Mouse (Mus musculus): ENCODE measurements around the gene Fgfr2. TPM values are rescaled to one million over a fixed set of nuclear protein-coding genes. Genes with fewer than 3 reads are reported as not detected.

Fgfr2 gene
- total RNA-seq, 1 experiment, result 37.5 TPM

- H3K4me3 ChIP-seq (ENCODE audit: insufficient read depth in 1 of 2, low read depth in 1 of 2, low read length in 2 of 2, poor library complexity in 1 of 2, severe bottlenecking in 1 of 2), result no peak overlapping the region
- H3K9me3 ChIP-seq (ENCODE audit: control insufficient read depth, insufficient read depth, low read depth, low read length), result no peaks in the 10 kb centered on the region
- no peak for DNase-seq (ENCODE audit: low read depth, low spot score)
- no peak overlapping the region for H3K9ac ChIP-seq (ENCODE audit: insufficient read depth, low read depth, low read length, poor library complexity, severe bottlenecking)
- no peaks in the 10 kb centered on the region; the same call in 1 of the 2 replicates for H3K36me3 ChIP-seq (ENCODE audit: control insufficient read depth, insufficient read depth, low read length, poor library complexity, severe bottlenecking)
- peaks cover 0 to 12% of the 10 kb centered on the region in 2 experiments; a peak in 2 of 4 replicates for H3K4me1 ChIP-seq (ENCODE audit: control insufficient read depth in 2 of 2, insufficient read depth in 2 of 2, low read length in 2 of 2, poor library complexity in 1 of 2)
- in situ Hi-C loops (cut with MboI; ENCODE audit: low sequenced_read_pairs in 2 of 2, unreplicated experiment in 2 of 2), result no loop called here
- no peak overlapping the region for H3K27ac ChIP-seq (ENCODE audit: insufficient read depth, low read depth, low read length, poor library complexity, severe bottlenecking)
- TF ChIP-seq ZNF384 (IDR thresholded peaks at IDR 0.05; ENCODE audit: low read depth, low read length) (no peak), CHD2 (IDR thresholded peaks at IDR 0.05; ENCODE audit: low read depth, low read length) (no peak), ZC3H11A (IDR thresholded peaks at IDR 0.05; ENCODE audit: borderline replicate concordance, low read depth, low read length) (no peak), MAFK (IDR thresholded peaks at IDR 0.05; ENCODE audit: insufficient read depth, low read depth, low read length) (no peak), HCFC1 (IDR thresholded peaks at IDR 0.05; ENCODE audit: borderline replicate concordance, insufficient read depth, low read length) (no peak)
Observed at GRCm38 (mm10) chr7:130208601-130209000, 2914.5 kb downstream of the Fgfr2 start.

- Histone ChIP-seq H3K4me3 (ENCODE audit: insufficient read depth in 1 of 2, low read depth in 1 of 2, low read length in 2 of 2, poor library complexity in 1 of 2, severe bottlenecking in 1 of 2) (no peak overlapping the region), H3K36me3 (ENCODE audit: control insufficient read depth, insufficient read depth, low read length, poor library complexity, severe bottlenecking) (no peaks in the 10 kb centered on the region), H3K9me3 (ENCODE audit: control insufficient read depth, insufficient read depth, low read depth, low read length) (no peaks in the 10 kb centered on the region), H3K27ac (ENCODE audit: insufficient read depth, low read depth, low read length, poor library complexity, severe bottlenecking) (no peak overlapping the region), H3K9ac (ENCODE audit: insufficient read depth, low read depth, low read length, poor library complexity, severe bottlenecking) (no peak overlapping the region), H3K4me1 (ENCODE audit: control insufficient read depth in 2 of 2, insufficient read depth in 2 of 2, low read length in 2 of 2, poor library complexity in 1 of 2) (peaks cover 0 to 12% of the 10 kb centered on the region in 2 experiments; a peak in 2 of 4 replicates)
- DNase-seq (ENCODE audit: low read depth, low spot score), result no peak
- TF ChIP-seq ZNF384 (IDR thresholded peaks at IDR 0.05; ENCODE audit: low read depth, low read length) (0 out of 2 replicates have a peak, but pooled peaks have one; percentile 40), HCFC1 (IDR thresholded peaks at IDR 0.05; ENCODE audit: borderline replicate concordance, insufficient read depth, low read length) (no peak)
- in situ Hi-C loops (cut with MboI; ENCODE audit: low sequenced_read_pairs in 2 of 2, unreplicated experiment in 2 of 2), result no loop called here
Observed at GRCm38 (mm10) chr7:130206181-130206582, 2917.0 kb downstream of the Fgfr2 start.

DNA sequence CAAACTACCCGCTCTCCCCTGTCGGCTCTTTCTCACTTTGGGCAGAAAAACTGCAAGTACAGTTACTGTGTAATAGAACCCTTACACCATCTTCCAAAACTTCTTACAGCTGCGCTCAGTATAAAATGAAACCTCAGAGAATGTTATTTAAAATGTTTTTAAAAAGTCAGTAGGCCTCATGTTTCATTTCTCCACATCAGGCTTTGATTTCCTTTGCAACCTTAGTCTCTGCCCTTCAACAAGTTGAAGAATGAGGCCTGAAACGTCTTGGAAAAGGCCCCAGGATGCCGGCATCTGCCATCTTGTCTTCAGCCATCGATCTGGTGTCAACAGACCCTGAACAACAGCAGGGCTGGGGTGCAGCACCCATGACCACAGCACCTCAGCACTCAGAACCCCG, 2918.0 kb downstream of the Fgfr2 start:
- H3K9me3 ChIP-seq (ENCODE audit: control insufficient read depth, insufficient read depth, low read depth, low read length), result no peaks in the 10 kb centered on the region
- no peak overlapping the region for H3K9ac ChIP-seq (ENCODE audit: insufficient read depth, low read depth, low read length, poor library complexity, severe bottlenecking)
- peaks cover 0 to 12% of the 10 kb centered on the region in 2 experiments; a peak in 2 of 4 replicates for H3K4me1 ChIP-seq (ENCODE audit: control insufficient read depth in 2 of 2, insufficient read depth in 2 of 2, low read length in 2 of 2, poor library complexity in 1 of 2)
- H3K4me3 ChIP-seq (ENCODE audit: insufficient read depth in 1 of 2, low read depth in 1 of 2, low read length in 2 of 2, poor library complexity in 1 of 2, severe bottlenecking in 1 of 2), result no peak overlapping the region
- no peak for DNase-seq (ENCODE audit: low read depth, low spot score)
- no peaks in the 10 kb centered on the region for H3K36me3 ChIP-seq (ENCODE audit: control insufficient read depth, insufficient read depth, low read length, poor library complexity, severe bottlenecking)
- no peak overlapping the region; the same call in 1 of the 2 replicates for H3K27ac ChIP-seq (ENCODE audit: insufficient read depth, low read depth, low read length, poor library complexity, severe bottlenecking)
- no peak for TF ChIP-seq ZC3H11A (IDR thresholded peaks at IDR 0.05; ENCODE audit: borderline replicate concordance, low read depth, low read length)
- TF ChIP-seq CHD2 (IDR thresholded peaks at IDR 0.05; ENCODE audit: low read depth, low read length), result no peak
- no peak for TF ChIP-seq ZNF384 (IDR thresholded peaks at IDR 0.05; ENCODE audit: low read depth, low read length)
- no peak for TF ChIP-seq HCFC1 (IDR thresholded peaks at IDR 0.05; ENCODE audit: borderline replicate concordance, insufficient read depth, low read length)
- TF ChIP-seq MAFK (IDR thresholded peaks at IDR 0.05; ENCODE audit: insufficient read depth, low read depth, low read length), result no peak
- in situ Hi-C loops (cut with MboI; ENCODE audit: low sequenced_read_pairs in 2 of 2, unreplicated experiment in 2 of 2), result no loop called here

GRCm38 (mm10) chr7:130201020-130201419, 2922.1 kb downstream of the Fgfr2 start:
- Histone ChIP-seq H3K9ac (ENCODE audit: insufficient read depth, low read depth, low read length, poor library complexity, severe bottlenecking) (no peak overlapping the region), H3K9me3 (ENCODE audit: control insufficient read depth, insufficient read depth, low read depth, low read length) (no peaks in the 10 kb centered on the region), H3K36me3 (ENCODE audit: control insufficient read depth, insufficient read depth, low read length, poor library complexity, severe bottlenecking) (peaks cover 1% of the 10 kb centered on the region; the same call in 1 of the 2 replicates), H3K27ac (ENCODE audit: insufficient read depth, low read depth, low read length, poor library complexity, severe bottlenecking) (no peak overlapping the region), H3K4me3 (ENCODE audit: insufficient read depth in 1 of 2, low read depth in 1 of 2, low read length in 2 of 2, poor library complexity in 1 of 2, severe bottlenecking in 1 of 2) (no peak overlapping the region), H3K4me1 (ENCODE audit: control insufficient read depth in 2 of 2, insufficient read depth in 2 of 2, low read length in 2 of 2, poor library complexity in 1 of 2) (peaks cover 0 to 6% of the 10 kb centered on the region in 2 experiments; a peak in 2 of 4 replicates)
- in situ Hi-C loops (cut with MboI; ENCODE audit: low sequenced_read_pairs in 2 of 2, unreplicated experiment in 2 of 2), result no loop called here
- DNase-seq (ENCODE audit: low read depth, low spot score), result no peak
- no peak for TF ChIP-seq HCFC1 (IDR thresholded peaks at IDR 0.05; ENCODE audit: borderline replicate concordance, insufficient read depth, low read length)

DNA sequence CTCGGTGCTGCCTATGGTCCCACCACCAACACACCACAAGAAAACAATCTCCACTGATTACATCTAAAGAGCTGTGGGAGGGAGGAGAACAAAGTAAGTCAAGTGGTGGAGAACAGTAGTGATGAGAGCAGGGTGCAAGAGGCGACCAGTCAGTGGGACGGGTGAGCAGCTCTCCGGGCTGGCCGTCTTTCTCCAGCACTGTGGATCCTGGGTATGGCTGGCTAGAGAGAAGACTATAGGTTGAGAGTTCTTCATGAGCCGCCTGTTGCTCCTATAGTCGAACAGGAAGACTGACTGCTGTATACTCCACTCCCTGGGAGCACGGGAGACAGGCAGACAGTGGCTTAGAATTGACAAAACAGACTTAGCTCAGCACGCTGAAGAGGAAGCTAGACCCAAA, 2923.2 kb downstream of the Fgfr2 start:
- Histone ChIP-seq H3K27ac (ENCODE audit: insufficient read depth, low read depth, low read length, poor library complexity, severe bottlenecking) (no peak overlapping the region), H3K9me3 (ENCODE audit: control insufficient read depth, insufficient read depth, low read depth, low read length) (no peaks in the 10 kb centered on the region), H3K36me3 (ENCODE audit: control insufficient read depth, insufficient read depth, low read length, poor library complexity, severe bottlenecking) (peaks cover 1% of the 10 kb centered on the region; the same call in 1 of the 2 replicates), H3K4me1 (ENCODE audit: control insufficient read depth in 2 of 2, insufficient read depth in 2 of 2, low read length in 2 of 2, poor library complexity in 1 of 2) (no peaks in the 10 kb centered on the region), H3K4me3 (ENCODE audit: insufficient read depth in 1 of 2, low read depth in 1 of 2, low read length in 2 of 2, poor library complexity in 1 of 2, severe bottlenecking in 1 of 2) (no peak overlapping the region), H3K9ac (ENCODE audit: insufficient read depth, low read depth, low read length, poor library complexity, severe bottlenecking) (no peak overlapping the region)
- in situ Hi-C loops (cut with MboI; ENCODE audit: low sequenced_read_pairs in 2 of 2, unreplicated experiment in 2 of 2), result no loop called here
- TF ChIP-seq ZC3H11A (IDR thresholded peaks at IDR 0.05; ENCODE audit: borderline replicate concordance, low read depth, low read length) (no peak), MAFK (IDR thresholded peaks at IDR 0.05; ENCODE audit: insufficient read depth, low read depth, low read length) (no peak), HCFC1 (IDR thresholded peaks at IDR 0.05; ENCODE audit: borderline replicate concordance, insufficient read depth, low read length) (no peak), CHD2 (IDR thresholded peaks at IDR 0.05; ENCODE audit: low read depth, low read length) (no peak), ZNF384 (IDR thresholded peaks at IDR 0.05; ENCODE audit: low read depth, low read length) (no peak)
- DNase-seq (ENCODE audit: low read depth, low spot score), result no peak
